Mouse (Mus musculus): ENCODE results near the gene Retreg1. TPM values are rescaled to one million over a fixed set of nuclear protein-coding genes. Genes with fewer than 3 reads are reported as not detected.
A peak's percentile ranks its signal among the peaks of the same experiment; 100 is the strongest.
"Not testable (repeated sequence)": the region's sequence is repeated elsewhere in the genome, so short reads cannot be mapped to it uniquely, and the experiment has no call there.

The Retreg1 gene
- polyA plus RNA-seq, 1 experiment: 36.0 TPM

GRCm38 (mm10) chr15:25975810-25976209 lies 132.8 kb downstream of the Retreg1 start:
- no peak overlapping the region for H3K4me3 ChIP-seq (ENCODE audit: insufficient read depth, low read depth, low read length)
- H3K27me3 ChIP-seq (replicated peaks; ENCODE audit: control insufficient read depth, insufficient read depth, low read length): no peaks in the 10 kb centered on the region
- no peaks in the 10 kb centered on the region for H3K4me1 ChIP-seq (ENCODE audit: control insufficient read depth, insufficient read depth, low read length)
- WGBS: 97% methylated on average over 6 of the region's 6 CpGs
- H3K36me3 ChIP-seq (ENCODE audit: control insufficient read depth, insufficient read depth, low read length): no peaks in the 10 kb centered on the region
- no peak for DNase-seq
- TF ChIP-seq CTCF (conservative IDR thresholded peaks at IDR 0.05; ENCODE audit: insufficient read depth, insufficient read length, low read depth, low read length): no peak
- no peak overlapping the region for H3K27ac ChIP-seq (ENCODE audit: insufficient read depth, low read depth, low read length)

- H3K36me3 ChIP-seq (ENCODE audit: control insufficient read depth, insufficient read depth, low read length); DNase-seq; H3K27me3 ChIP-seq (replicated peaks; ENCODE audit: control insufficient read depth, insufficient read depth, low read length): not testable (repeated sequence)
- Histone ChIP-seq H3K4me1 (ENCODE audit: control insufficient read depth, insufficient read depth, low read length) (peaks cover 12% of the 10 kb centered on the region), H3K27ac (ENCODE audit: insufficient read depth, low read depth, low read length) (peak overlapping the region; percentile 22; the same call in 1 of the 2 replicates), H3K4me3 (ENCODE audit: insufficient read depth, low read depth, low read length) (peak overlapping the region; percentile 85)
- WGBS: 16% methylated on average over 6 of the region's 6 CpGs
Measured at GRCm38 (mm10) chr15:25983614-25984013, 140.6 kb downstream of the Retreg1 start.

DNA sequence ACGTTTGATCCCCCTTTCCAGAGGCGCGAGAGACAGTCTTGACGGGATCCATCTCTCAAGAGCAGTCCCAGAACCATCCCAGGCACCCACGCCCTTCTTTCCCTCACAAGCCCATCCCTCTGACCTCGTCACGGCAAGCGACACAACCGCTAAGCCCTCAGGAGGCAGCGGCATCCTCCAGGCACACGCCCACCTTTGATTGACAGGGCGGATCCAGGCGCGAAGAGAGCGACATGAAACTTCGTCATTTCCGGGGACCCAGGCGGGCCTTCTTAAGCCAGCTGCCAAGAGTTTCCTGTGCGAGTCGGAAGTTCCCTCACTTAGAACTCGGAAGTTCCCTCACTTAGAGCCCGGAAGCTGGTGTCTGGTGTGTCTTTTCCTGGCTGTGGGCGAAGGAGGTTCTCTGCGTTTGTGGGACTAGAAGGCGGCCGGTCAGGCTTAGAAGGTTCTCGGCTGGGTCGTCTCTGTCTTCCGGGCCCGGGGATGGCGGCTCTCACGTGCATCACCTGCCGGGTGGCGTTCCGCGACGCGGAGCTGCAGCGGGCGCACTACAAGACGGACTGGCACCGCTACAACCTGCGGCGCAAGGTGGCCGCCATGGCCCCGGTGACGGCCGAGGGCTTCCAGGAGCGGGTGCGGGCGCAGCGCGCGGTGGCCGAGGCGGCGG lies 141.2 kb downstream of the Retreg1 start, which contains the start of gene Zfp622:
Gene Zfp622 (plus strand): TSS at position 300 of the 667 bp plus-strand sequence.
- no peak for TF ChIP-seq CTCF (conservative IDR thresholded peaks at IDR 0.05; ENCODE audit: insufficient read depth, insufficient read length, low read depth, low read length)
- peak; percentile 37 for TF ChIP-seq POLR2A (IDR thresholded peaks at IDR 0.05; ENCODE audit: low read depth, low read length)
- Histone ChIP-seq H3K4me1 (ENCODE audit: control insufficient read depth, insufficient read depth, low read length) (peaks cover 12% of the 10 kb centered on the region), H3K4me3 (ENCODE audit: insufficient read depth, low read depth, low read length) (peak within 1 kb of the TSS; percentile 85), H3K36me3 (ENCODE audit: control insufficient read depth, insufficient read depth, low read length) (peaks cover 6% of the 10 kb centered on the region), H3K27me3 (replicated peaks; ENCODE audit: control insufficient read depth, insufficient read depth, low read length) (no peaks in the 10 kb centered on the region), H3K27ac (ENCODE audit: insufficient read depth, low read depth, low read length) (peak within 1 kb of the TSS; percentile 75)
- WGBS: under 1% methylated on average over 57 of the region's 57 CpGs
- DNase-seq: peak; percentile 97

GRCm38 (mm10) chr15:25984734-25985492 lies 141.9 kb downstream of the Retreg1 start:
- under 1% methylated on average over 71 of the region's 71 CpGs for WGBS

DNA sequence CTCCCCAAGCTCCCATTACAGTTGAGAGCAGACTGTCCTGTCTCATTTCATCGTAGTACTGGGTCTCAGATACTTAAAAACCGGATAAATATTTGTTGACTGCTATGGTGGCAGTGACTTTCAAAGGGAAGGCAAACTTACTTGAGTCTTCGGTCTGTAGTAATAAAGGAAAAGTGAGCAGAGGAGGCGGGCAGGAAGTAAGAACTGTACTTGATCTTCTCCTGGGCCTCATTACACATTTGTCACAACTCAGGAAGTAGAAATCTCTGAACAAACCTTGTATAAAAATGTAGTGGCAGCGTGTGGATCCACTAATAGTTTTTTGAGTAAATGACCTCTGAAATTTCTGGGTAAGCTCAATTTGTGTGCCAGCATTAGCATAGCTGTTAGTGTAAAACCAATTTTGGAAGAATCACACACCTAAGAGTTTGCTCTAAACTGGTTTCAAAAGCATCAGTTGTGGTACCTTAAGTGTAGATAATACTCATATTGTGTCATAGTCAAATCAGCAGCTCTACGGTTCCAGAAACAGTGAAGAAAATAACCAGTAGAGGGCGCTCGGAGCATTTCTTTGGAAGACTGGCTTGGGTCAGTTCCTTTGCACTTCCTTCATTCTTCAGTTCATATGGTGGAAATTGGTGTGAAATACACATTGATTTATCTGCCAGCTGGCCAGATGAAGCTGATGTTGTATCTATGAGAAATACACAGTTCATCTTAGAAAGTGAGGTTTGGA lies 150.2 kb downstream of the Retreg1 start:
- WGBS: 49% methylated on average over 8 of the region's 8 CpGs
- TF ChIP-seq POLR2A (IDR thresholded peaks at IDR 0.05; ENCODE audit: low read depth, low read length) (no peak), CTCF (conservative IDR thresholded peaks at IDR 0.05; ENCODE audit: insufficient read depth, insufficient read length, low read depth, low read length) (peak; percentile 28; the same call in 1 of the 2 replicates)
- Histone ChIP-seq H3K27ac (ENCODE audit: insufficient read depth, low read depth, low read length) (no peak overlapping the region), H3K4me1 (ENCODE audit: control insufficient read depth, insufficient read depth, low read length) (no peaks in the 10 kb centered on the region), H3K4me3 (ENCODE audit: insufficient read depth, low read depth, low read length) (no peak overlapping the region), H3K27me3 (replicated peaks; ENCODE audit: control insufficient read depth, insufficient read depth, low read length) (no peaks in the 10 kb centered on the region), H3K36me3 (ENCODE audit: control insufficient read depth, insufficient read depth, low read length) (peaks cover 16% of the 10 kb centered on the region)
- DNase-seq: peak; percentile 75

More at GRCm38 (mm10) chr15:25984734-25985492, 141.9 kb downstream of the Retreg1 start:
- Histone ChIP-seq H3K27ac (ENCODE audit: insufficient read depth, low read depth, low read length) (peak overlapping the region; percentile 75), H3K4me1 (ENCODE audit: control insufficient read depth, insufficient read depth, low read length) (peaks cover 12% of the 10 kb centered on the region), H3K27me3 (replicated peaks; ENCODE audit: control insufficient read depth, insufficient read depth, low read length) (no peaks in the 10 kb centered on the region), H3K36me3 (ENCODE audit: control insufficient read depth, insufficient read depth, low read length) (peaks cover 6% of the 10 kb centered on the region), H3K4me3 (ENCODE audit: insufficient read depth, low read depth, low read length) (peak overlapping the region; percentile 85)
- no peak for TF ChIP-seq CTCF (conservative IDR thresholded peaks at IDR 0.05; ENCODE audit: insufficient read depth, insufficient read length, low read depth, low read length)
- TF ChIP-seq POLR2A (IDR thresholded peaks at IDR 0.05; ENCODE audit: low read depth, low read length): no peak
- DNase-seq: no peak

DNA sequence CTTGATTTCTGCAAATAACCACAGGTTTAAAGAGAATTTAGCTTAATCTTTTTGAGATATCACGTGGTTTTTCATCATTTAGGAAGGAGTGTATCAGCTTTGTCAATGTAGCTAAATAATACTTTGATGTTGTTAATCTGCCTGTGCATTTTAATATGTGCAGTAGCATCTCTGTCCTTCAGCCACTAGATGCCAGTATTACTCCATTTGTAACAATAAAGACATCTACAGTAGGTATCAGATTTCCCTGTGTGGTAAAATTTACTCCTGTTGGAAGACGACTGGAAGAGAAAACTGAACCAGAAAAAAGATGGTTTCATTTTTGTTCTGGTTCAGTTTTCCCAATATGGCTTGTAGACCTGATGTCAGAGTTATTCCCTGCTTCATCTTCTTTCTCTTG lies 152.5 kb downstream of the Retreg1 start:
- H3K36me3 ChIP-seq (ENCODE audit: control insufficient read depth, insufficient read depth, low read length): peaks cover 14% of the 10 kb centered on the region
- no peak overlapping the region for H3K27ac ChIP-seq (ENCODE audit: insufficient read depth, low read depth, low read length)
- DNase-seq: no peak
- WGBS: 35% methylated on average over 2 of the region's 2 CpGs
- H3K27me3 ChIP-seq (replicated peaks; ENCODE audit: control insufficient read depth, insufficient read depth, low read length): no peaks in the 10 kb centered on the region
- H3K4me1 ChIP-seq (ENCODE audit: control insufficient read depth, insufficient read depth, low read length): no peaks in the 10 kb centered on the region
- TF ChIP-seq POLR2A (IDR thresholded peaks at IDR 0.05; ENCODE audit: low read depth, low read length): no peak
- 0 out of 2 replicates have a peak, but pooled peaks have one; percentile 12 for TF ChIP-seq CTCF (conservative IDR thresholded peaks at IDR 0.05; ENCODE audit: insufficient read depth, insufficient read length, low read depth, low read length)
- H3K4me3 ChIP-seq (ENCODE audit: insufficient read depth, low read depth, low read length): no peak overlapping the region

- DNase-seq; H3K27me3 ChIP-seq (replicated peaks; ENCODE audit: control insufficient read depth, insufficient read depth, low read length); H3K4me1 ChIP-seq (ENCODE audit: control insufficient read depth, insufficient read depth, low read length); H3K4me3 ChIP-seq (ENCODE audit: insufficient read depth, low read depth, low read length); H3K36me3 ChIP-seq (ENCODE audit: control insufficient read depth, insufficient read depth, low read length); H3K27ac ChIP-seq (ENCODE audit: insufficient read depth, low read depth, low read length): not testable (repeated sequence)
- WGBS: 39% methylated on average over 5 of the region's 5 CpGs
Measured at GRCm38 (mm10) chr15:25999545-25999944, 156.6 kb downstream of the Retreg1 start.
